Mouse (Mus musculus): ENCODE data around the gene Ryk.
A peak's percentile ranks its signal among the peaks of the same experiment; 100 is the strongest.
"Not testable (repeated sequence)": the region's sequence is repeated elsewhere in the genome, so short reads cannot be mapped to it uniquely, and the experiment has no call there.

The Ryk gene

DNA sequence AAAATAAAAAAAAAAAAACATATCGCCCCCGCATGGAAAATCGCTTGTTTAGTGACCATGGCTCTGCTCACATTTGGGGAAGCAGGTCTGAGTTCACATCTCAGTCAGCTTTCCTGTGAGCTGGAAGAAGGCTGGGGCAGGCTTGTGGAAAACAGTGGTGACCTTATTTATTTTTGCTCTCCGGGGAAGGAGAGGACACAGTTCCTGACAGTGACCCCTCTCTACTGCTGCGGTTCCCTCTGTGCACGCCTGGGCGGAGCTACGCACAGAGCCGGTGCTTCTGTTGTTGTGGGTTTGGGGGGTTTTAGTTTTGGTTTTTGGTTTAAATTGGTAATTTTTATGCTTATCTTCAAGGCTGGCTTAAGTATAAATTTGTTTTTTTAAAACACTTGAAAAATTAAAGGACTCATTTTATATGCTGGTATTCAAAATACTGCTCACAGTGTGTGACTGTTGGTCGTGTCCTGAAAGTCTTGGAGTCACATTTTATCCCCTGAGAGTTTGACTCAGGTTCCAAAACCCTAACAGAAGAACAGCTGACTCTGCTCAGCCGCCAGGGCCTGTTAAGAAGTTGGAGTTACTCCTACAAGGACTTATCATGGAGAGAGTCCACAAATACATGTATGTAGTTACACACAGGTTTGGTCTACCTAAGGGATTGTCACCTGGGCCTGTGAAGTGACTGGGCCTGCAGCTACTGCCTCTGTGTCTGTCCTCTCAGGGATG is 73.0 kb downstream of the Ryk start:
- no peak for DNase-seq

GRCm38 (mm10) chr9:102911526-102911925 is 76.8 kb downstream of the Ryk start:
- DNase-seq = no peak

GRCm38 (mm10) chr9:102912516-102913035 is 77.9 kb downstream of the Ryk start:
- no peak for DNase-seq

DNA sequence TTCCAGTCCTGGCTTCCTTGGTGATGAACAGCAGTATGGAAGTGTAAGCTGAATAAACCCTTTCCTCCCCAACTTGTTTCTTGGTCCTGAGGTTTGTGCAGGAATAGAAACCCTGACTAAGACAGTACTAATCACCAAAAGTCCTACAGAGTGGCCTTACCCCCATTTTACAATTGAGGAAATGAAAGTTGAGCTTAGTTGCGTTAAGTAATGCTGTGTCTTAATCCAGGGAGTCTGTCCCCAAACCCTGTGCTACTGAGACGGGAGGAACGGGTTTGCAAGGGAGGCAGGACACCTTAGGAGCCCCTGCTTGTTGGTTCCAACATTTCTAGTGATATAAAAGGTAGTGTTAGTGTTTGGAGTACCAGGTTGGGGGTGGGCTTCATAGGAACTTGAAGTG is 78.9 kb downstream of the Ryk start:
- not testable (repeated sequence) for DNase-seq

DNA sequence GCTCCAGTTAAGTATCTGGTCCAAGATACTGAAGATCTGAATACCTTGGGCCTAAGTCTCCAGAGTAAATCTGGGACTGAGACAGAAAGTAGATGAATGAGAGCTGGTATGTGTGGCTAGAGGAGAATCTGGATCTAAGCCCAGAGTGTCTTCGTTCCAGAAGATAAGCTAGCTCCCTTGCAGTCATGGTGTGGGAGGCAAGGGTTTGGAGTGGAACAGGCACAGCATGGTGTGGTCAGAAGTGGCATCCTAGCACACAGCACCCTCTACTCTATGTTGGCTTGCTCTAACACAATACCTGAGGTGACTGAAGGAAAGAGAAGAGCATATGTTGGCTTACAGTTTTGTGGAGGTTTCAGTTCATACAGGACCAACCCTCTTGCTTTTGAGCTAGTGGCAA is 79.9 kb downstream of the Ryk start:
- no peak for DNase-seq

GRCm38 (mm10) chr9:102915292-102915854 is 80.7 kb downstream of the Ryk start:
- DNase-seq = no peak

GRCm38 (mm10) chr9:102916076-102916475 is 81.4 kb downstream of the Ryk start:
- no peak for DNase-seq

DNA sequence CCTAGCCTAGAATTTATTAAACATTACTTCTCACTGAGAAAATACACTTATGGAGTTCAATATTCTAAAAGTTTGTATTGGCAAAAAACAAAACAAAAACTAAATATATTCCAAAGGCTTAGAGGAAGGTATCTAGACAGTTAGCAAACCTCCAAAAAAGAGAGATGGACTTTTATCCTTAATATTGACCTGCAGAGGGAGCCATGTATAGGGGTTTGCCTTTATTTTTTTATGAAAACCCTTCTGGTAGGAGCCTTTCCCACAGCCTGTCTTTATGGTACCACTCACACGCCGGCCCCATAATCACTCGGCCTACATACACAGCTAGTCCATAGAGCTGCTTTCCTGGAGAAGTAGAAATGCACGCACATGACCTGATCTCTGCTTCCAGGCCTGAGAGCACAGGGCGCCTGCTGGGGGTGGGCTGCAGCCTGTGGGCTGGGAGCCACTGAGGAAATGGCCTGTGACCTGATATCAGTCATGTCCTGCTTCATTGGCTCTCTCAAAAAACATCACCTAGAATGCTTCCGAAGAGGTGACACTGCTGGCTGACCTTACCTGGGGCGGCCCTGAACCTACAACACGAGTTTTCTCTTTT is 82.9 kb downstream of the Ryk start:
- DNase-seq = peak in 1 of 2 experiments; percentile 35

DNA sequence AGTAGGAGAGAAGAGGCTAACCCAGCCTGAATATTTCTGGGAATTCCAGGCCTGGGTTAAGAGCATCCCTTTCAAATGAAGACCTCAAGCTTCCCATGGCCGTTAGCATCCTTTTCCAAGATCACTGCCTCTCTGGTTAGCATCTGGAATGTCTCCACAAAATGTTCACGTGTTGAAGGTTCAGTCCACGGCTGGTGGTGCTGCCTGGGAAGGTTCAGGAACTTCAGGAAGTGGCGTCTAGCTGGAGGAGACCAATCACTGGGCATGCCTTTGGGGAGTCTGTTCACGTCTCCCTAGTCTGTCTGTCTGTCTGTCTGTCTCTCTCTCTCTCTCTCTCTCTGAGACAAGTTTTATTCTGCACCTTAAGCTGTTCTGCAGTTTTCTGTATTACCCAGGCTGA is 84.8 kb downstream of the Ryk start:
- DNase-seq = no peak

DNA sequence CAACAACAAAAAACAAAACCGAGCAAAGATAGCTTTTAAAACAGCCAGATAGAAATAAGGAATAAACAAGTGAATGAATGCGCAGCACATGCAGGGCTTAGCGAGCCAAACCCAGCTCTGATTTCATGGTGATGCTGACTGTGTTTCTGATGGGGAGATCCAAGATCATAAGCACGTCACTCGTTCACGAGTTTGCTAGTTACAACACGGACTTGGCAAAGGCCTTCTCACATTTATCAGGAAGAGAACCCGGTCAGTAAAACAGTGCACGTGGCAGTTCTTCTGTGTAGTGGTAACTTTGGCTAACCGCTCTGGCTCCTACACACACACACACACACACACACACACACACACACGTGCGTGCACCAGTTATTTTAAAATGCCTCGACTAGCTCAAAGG is 87.1 kb downstream of the Ryk start:
- DNase-seq = no peak

GRCm38 (mm10) chr9:102922866-102923434 is 88.2 kb downstream of the Ryk start:
- DNase-seq = no peak

DNA sequence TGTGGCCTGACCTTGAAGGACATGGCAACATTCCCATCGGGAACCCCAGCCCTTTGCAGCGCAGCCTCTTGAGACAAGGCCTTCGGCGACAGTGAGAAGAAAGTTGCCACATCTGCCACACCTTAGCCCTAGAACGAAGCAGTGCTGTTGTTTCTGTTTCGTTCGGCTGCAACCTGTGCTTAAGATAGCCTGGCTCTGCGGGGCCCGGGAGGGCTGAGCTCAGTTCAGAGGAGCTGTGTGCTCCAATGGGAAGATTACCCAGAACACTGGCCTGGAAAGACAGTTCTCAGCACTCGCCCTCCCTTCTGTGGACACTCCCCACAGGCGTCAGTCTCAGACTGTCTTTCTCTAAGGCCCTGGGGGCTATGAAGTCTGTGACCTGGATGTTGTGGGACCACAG is 89.1 kb downstream of the Ryk start:
- DNase-seq = no peak

DNA sequence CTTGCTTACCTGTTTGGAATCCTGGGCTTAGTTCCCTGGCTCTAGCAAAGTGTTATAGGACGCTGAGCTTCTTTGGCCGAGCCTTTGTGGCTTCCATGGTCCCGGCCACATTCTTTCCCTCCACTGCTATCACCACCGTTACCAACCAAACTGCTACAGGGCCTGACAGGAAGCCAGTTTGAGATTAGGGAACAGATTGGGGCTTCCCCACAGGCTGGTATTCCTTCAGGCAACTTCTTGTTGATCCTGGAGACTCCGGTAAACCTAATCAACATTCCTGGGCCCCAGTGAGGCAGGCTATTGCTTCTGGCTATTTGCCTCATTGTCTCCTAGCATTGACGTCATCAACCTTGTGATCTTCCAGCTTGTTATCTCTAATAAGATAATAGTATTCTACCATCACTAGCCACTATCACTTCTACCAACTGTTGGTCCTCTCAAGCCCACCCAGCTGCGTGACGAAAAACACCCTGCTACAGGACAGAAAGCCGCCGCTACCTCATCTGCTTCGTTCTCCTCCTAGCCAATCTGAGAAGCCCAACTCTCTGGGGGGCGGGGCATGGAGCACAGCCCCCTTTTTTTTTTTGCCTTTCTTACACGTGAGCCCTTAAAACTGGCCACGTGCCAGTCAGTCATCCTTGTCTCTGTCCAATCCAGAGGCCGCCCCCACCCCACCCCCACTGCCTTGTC is 90.1 kb downstream of the Ryk start:
- DNase-seq = peak in 1 of 2 experiments; percentile 21

DNA sequence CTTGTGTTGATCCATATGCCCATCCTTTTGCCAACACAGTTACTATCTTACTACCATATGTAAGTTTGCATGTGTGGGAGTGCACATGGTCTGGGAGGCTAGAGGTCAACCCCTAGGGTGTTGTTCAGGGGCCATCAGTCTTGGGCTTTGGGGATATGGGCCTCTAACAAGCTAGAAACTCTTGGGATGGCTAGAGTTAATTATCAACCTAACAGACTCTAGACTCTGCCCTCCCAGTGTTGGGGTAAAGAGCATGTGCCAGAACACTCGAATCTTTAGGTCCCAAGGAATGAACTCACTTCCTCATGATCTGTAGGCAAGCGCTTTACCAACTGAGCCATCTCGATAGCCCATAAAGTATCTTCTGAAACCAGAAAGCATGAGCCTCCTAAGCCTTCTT is 91.4 kb downstream of the Ryk start:
- no peak for DNase-seq

DNA sequence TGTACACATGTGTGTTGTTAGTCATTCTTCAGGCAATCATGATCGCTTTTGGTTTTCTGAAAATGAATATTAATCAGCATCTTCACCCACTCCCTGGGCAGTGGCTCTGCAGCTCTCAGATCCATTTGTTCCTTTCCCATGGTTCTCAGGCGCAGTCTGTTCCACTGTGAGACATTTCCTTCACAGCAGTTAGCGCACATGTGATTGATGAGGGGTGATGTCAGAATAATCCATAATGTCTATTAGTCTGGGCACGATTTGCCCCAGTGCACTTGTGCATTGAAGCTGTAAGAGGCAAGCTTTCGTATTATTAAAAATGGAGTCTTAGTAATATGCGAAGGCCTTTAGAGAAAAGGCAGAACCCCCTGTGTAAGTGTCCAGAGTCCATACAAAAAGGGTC is 95.1 kb downstream of the Ryk start:
- DNase-seq = no peak

GRCm38 (mm10) chr9:102933925-102934721 is 99.4 kb downstream of the Ryk start:
- DNase-seq = peak in 1 of 2 experiments; percentile 22

DNA sequence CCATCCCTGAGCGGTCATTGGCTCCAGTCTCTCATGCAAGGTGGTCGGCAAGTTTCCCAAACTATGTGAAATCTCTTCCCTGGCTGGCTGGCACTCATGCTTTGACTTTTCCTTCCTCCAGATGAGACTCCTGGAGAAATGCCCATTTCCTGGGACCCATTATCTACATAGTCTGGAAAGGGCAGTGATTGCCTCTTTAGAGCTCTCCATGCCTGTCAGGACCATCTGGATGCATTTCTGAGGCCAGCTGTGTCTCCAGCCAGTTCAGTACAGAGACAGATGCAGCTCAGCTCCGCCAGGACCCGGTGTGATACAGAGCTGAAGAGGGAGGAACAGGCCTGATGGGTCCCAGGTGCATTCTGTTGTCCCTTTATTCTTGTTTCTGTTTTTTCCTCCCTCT is 107.5 kb downstream of the Ryk start:
- DNase-seq = no peak

GRCm38 (mm10) chr9:102944891-102945290 is 110.2 kb downstream of the Ryk start:
- DNase-seq = no peak

DNA sequence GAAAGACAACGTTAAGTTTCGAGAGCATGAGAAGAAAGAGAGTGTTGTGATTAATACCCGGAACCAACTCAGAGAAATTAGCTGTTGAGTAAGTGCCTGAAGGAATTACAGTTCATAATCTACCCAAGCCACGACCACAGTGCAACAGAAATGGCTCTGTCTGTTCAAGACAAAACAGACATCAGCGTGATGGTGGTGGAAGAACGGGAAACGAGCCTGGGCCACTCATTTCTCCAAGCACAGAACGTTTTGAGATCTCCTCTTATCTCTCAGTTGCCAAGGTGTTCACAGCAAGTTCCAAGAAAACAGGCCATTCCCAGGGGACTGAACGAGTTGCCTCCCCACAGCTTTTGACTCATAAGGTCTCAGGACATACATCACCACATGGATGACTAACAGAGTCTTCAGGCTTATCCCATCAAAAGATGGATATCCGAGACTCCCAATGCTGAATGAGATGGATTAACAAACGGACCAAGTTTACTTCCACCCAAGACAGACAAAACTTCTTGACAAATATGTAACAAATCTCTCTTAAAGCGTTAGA is 111.8 kb downstream of the Ryk start:
- DNase-seq = no peak

- DNase-seq = no peak
Measured at GRCm38 (mm10) chr9:102948706-102949105, 114.0 kb downstream of the Ryk start.

- DNase-seq = peak; percentile 28 to 48
Measured at GRCm38 (mm10) chr9:102951091-102951994, 116.6 kb downstream of the Ryk start.

Data from kidney, postnatal 4 days (tissue).